Mouse (Mus musculus): ENCODE measurements around the gene Col5a1. TPM values are rescaled to one million over a fixed set of nuclear protein-coding genes. Genes with fewer than 3 reads are reported as not detected.

The Col5a1 gene
- total and polyA plus RNA-seq, 3 experiments: 31.1 to 75.5 TPM; not detected in 1

DNA sequence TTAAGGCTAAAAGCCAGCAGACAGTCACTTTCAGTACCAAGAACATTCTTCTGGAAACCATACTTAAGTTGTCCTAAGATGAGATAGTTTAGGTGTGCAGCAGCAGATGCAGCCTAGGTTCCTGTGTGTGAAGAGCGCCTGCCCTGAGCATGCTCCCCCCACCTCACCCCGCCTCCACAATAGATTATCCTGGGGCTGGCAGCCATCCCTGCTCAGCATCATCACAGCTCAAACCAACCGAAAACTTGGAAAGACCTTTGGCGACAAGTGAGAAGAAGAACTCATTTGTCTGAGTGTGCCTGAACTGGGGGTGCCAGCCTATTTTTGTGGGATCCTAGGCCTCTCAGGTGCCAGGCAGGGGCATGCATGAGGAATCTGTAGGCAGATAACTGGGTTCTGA is 139.6 kb downstream of the Col5a1 start:
- H3K4me1 ChIP-seq (ENCODE audit: control insufficient read depth in 1 of 2, insufficient read depth in 2 of 2, low read length in 2 of 2): peaks cover 0 to 6% of the 10 kb centered on the region in 2 experiments; a peak in 2 of 4 replicates
- H3K9me3 ChIP-seq (replicated peaks; ENCODE audit: insufficient read depth, low read length): no peaks in the 10 kb centered on the region
- DNase-seq (ENCODE audit: low read depth, low spot score): no peak
- H3K9ac ChIP-seq (ENCODE audit: control insufficient read depth, low read depth, low read length, poor library complexity, severe bottlenecking): no peak overlapping the region
- H3K27ac ChIP-seq (ENCODE audit: control insufficient read depth, low read depth, low read length): no peak overlapping the region
- no peaks in the 10 kb centered on the region for H3K27me3 ChIP-seq (ENCODE audit: control insufficient read depth in 1 of 2, insufficient read depth in 2 of 2, low read length in 2 of 2)
- peaks cover 0 to 3% of the 10 kb centered on the region in 2 experiments; a peak in 1 of 4 replicates for H3K36me3 ChIP-seq (ENCODE audit: control insufficient read depth in 1 of 2, insufficient read depth in 2 of 2, low read length in 2 of 2)
- no peaks in the 10 kb centered on the region for H3K79me2 ChIP-seq (ENCODE audit: control insufficient read depth, insufficient read depth, low read length, poor library complexity)
- H3K4me3 ChIP-seq (ENCODE audit: control insufficient read depth in 1 of 2, insufficient read depth in 1 of 2, low read depth in 2 of 2, low read length in 2 of 2): no peak overlapping the region
- TF ChIP-seq TCF12 (IDR thresholded peaks at IDR 0.05; ENCODE audit: low read depth, low read length) (no peak), NRF1 (IDR thresholded peaks at IDR 0.05; ENCODE audit: insufficient read depth, low read depth, low read length, poor library complexity, severe bottlenecking) (peak; percentile 23; the same call in 1 of the 2 replicates), ZNF384 (IDR thresholded peaks at IDR 0.05; ENCODE audit: low read depth, low read length) (no peak)

DNA sequence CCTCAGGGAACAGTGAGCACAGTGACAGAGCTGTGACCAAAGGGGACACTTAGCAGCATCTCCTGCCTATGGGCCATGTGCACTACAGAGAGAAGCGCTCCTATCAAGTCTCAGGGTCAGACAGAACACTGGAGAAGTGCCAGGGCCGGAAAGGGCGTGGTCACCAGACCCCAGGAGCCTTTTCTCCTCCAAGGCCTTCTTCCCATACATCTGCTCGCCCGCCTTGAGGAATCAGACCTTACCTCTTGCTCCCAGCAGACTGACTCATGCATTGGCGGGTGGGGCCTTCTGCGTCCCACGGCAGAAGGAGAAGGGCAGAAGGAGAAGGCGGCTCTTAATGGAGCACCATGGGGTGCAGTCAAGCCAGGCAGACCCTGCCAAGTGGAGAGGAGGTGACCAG is 145.6 kb downstream of the Col5a1 start:
- TF ChIP-seq ETS1 (IDR thresholded peaks at IDR 0.05; ENCODE audit: low read depth, low read length) (peak; percentile 64), MXI1 (IDR thresholded peaks at IDR 0.05; ENCODE audit: low read depth, low read length) (peak; percentile 74), TBP (IDR thresholded peaks at IDR 0.05; ENCODE audit: low read depth, low read length) (peak; percentile 95), GATA1 (IDR thresholded peaks at IDR 0.05; ENCODE audit: low read depth, low read length) (peak; percentile 27; the same call in 1 of the 2 replicates), MYC (IDR thresholded peaks at IDR 0.05; ENCODE audit: low read depth, low read length) (peak; percentile 95), SMC3 (IDR thresholded peaks at IDR 0.05; ENCODE audit: low read depth, low read length) (0 out of 2 replicates have a peak, but pooled peaks have one; percentile 10), NELFE (IDR thresholded peaks at IDR 0.05; ENCODE audit: low read depth, low read length) (peak; percentile 90), POLR2AphosphoS5 (IDR thresholded peaks at IDR 0.05; ENCODE audit: borderline replicate concordance, low read depth, low read length) (peak; percentile 46; the same call in 1 of the 2 replicates), MAFK (IDR thresholded peaks at IDR 0.05; ENCODE audit: borderline replicate concordance, low read depth, low read length) (no peak), POLR2A (IDR thresholded peaks at IDR 0.05; ENCODE audit: control insufficient read depth in 1 of 2, insufficient read depth in 1 of 2, low read depth in 1 of 2, low read length in 2 of 2, poor library complexity in 1 of 2) (peak; percentile 31 to 85; a peak in 3 of 4 replicates), MAZ (IDR thresholded peaks at IDR 0.05; ENCODE audit: low read depth, low read length) (no peak), HCFC1 (IDR thresholded peaks at IDR 0.05; ENCODE audit: low read depth, low read length) (peak; percentile 57; the same call in 1 of the 2 replicates), NRF1 (IDR thresholded peaks at IDR 0.05; ENCODE audit: insufficient read depth, low read depth, low read length, poor library complexity, severe bottlenecking) (no peak), RCOR1 (IDR thresholded peaks at IDR 0.05; ENCODE audit: low read depth, low read length) (0 out of 2 replicates have a peak, but pooled peaks have one; percentile 51), ZNF384 (IDR thresholded peaks at IDR 0.05; ENCODE audit: low read depth, low read length) (no peak), CHD1 (IDR thresholded peaks at IDR 0.05; ENCODE audit: low read depth, low read length) (peak; percentile 96), MAX (IDR thresholded peaks at IDR 0.05; ENCODE audit: low read length) (peak; percentile 87; the same call in 1 of the 2 replicates), TCF12 (IDR thresholded peaks at IDR 0.05; ENCODE audit: low read depth, low read length) (peak; percentile 74), BHLHE40 (IDR thresholded peaks at IDR 0.05; ENCODE audit: borderline replicate concordance, low read depth, low read length) (no peak), POLR2AphosphoS2 (IDR thresholded peaks at IDR 0.05; ENCODE audit: low read length) (no peak; the same call in 1 of the 2 replicates), EP300 (IDR thresholded peaks at IDR 0.05; ENCODE audit: low read depth in 1 of 2, low read length in 2 of 2) (peak; percentile 55 to 77), SIN3A (IDR thresholded peaks at IDR 0.05; ENCODE audit: low read length) (peak; percentile 39; the same call in 1 of the 2 replicates), ZMIZ1 (IDR thresholded peaks at IDR 0.05; ENCODE audit: low read depth, low read length) (peak; percentile 93), TAL1 (IDR thresholded peaks at IDR 0.05; ENCODE audit: low read length) (peak; percentile 71)
- H3K27me3 ChIP-seq (ENCODE audit: control insufficient read depth in 1 of 2, insufficient read depth in 2 of 2, low read length in 2 of 2): no peaks in the 10 kb centered on the region
- H3K27ac ChIP-seq (ENCODE audit: control insufficient read depth, low read depth, low read length): peak overlapping the region; percentile 98
- peaks cover 35% of the 10 kb centered on the region for H3K79me2 ChIP-seq (ENCODE audit: control insufficient read depth, insufficient read depth, low read length, poor library complexity)
- peak overlapping the region; percentile 82 for H3K9ac ChIP-seq (ENCODE audit: control insufficient read depth, low read depth, low read length, poor library complexity, severe bottlenecking)
- peak; percentile 96 for DNase-seq (ENCODE audit: low read depth, low spot score)
- H3K4me3 ChIP-seq (ENCODE audit: control insufficient read depth in 1 of 2, insufficient read depth in 1 of 2, low read depth in 2 of 2, low read length in 2 of 2): peak overlapping the region; percentile 48 to 67
- peaks cover 3 to 51% of the 10 kb centered on the region in 2 experiments; a peak in 3 of 4 replicates for H3K36me3 ChIP-seq (ENCODE audit: control insufficient read depth in 1 of 2, insufficient read depth in 2 of 2, low read length in 2 of 2)
- H3K4me1 ChIP-seq (ENCODE audit: control insufficient read depth in 1 of 2, insufficient read depth in 2 of 2, low read length in 2 of 2): peaks cover 5 to 51% of the 10 kb centered on the region in 2 experiments
- no peaks in the 10 kb centered on the region for H3K9me3 ChIP-seq (replicated peaks; ENCODE audit: insufficient read depth, low read length)
